Mouse (Mus musculus) left cerebral cortex, adult 18-20 months (tissue): Measurements from ENCODE around the gene Zhx3. TPM values are rescaled to one million over a fixed set of nuclear protein-coding genes. Genes with fewer than 3 reads are reported as not detected.
A peak's percentile ranks its signal among the peaks of the same experiment; 100 is the strongest.

ENCODE experiments used
- DNase-seq, 2 experiments: peaks; one replicate each; pipeline ENCODE4 v3.0.0; 2021 to 2022; ENCODE audit warnings: low spot score in 2 of 2, mixed read lengths in 1 of 2
- total RNA-seq, 2 experiments: library from RNA; stranded (reverse); gene quantifications; 2 replicates each; pipeline ENCODE4 v1.2.3; 2021

The Zhx3 gene
- total RNA-seq, 2 experiments from 2014 or later: 64.4 to 70.2 TPM

GRCm38 (mm10) chr2:160764386-160764785 is 108.4 kb downstream of the Zhx3 start:
- DNase-seq: no peak

DNA sequence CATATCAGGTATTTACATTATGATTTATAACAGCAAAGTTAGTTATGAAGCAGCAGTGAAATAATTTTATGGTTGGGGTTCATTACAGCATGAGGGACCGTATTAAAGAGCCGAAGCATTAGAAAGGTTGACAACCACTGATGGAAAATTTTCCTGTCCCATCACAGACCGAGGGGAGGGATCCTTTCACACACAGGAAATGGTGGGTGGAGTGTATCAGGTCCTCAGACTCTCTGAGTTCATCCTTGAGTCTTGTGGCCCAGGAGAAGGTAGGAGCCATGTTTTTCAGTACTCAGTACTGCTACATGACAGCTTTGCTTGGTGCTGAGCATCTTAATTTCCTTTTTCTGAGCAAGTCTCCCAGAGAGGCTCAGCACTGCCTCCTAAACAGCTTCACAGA is 109.0 kb downstream of the Zhx3 start:
- DNase-seq: no peak

DNA sequence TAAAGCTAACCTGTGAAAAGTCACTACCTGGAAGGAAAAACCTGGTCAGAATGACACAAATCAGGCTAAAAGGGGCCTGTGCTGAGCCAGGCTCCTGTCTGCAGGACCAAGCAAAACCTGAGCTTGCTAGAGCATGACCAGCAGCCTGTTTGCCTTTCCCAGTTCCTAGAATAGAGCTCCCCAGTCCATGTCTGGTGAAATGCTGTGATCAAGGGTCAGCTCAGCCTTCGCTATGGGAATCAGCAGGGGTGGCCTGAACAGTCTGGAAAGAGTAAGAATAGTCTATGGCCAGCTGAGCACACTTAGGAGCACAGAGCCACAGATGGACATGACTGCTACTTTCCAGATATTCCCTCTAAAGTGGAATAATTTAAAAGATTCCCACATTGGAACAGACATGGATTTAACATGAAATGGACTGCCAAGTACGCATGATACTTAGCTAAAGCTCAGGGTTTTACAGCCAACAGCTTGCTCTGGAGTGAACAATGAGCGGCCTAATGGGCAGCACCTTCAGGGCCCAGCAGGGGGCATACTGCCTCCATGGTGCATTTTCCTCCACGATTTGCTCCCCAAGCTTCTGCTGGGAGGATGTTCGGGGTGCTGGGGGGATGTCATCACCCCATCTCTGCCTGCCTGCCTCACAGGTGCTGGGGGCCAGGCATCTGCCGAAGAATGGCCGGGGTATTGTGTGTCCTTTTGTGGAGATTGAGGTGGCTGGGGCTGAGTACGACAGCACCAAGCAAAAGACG is 112.2 kb downstream of the Zhx3 start:
- DNase-seq: peak; percentile 57 to 71

- DNase-seq: no peak
Measured at GRCm38 (mm10) chr2:160756583-160757203, 116.1 kb downstream of the Zhx3 start.

DNA sequence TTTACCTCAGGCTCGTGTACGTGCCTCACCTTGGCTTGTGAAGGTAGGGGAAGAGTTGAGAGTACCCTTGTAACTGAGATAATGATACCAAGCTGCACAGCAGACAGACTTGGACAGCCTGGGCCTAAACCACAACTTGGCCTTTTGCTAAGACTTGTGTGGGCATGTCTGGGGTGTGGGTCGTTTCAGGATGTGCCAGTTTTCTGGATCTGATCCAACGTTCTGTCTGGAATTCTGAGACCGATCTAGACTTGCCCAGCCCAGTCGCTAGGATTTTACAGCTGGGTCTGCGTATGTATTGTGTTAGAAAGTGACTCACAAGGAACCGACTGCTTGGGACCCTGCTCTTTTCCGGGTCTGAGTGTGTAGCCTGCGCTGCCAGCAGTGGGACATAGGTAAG is 125.7 kb downstream of the Zhx3 start:
- DNase-seq: no peak

DNA sequence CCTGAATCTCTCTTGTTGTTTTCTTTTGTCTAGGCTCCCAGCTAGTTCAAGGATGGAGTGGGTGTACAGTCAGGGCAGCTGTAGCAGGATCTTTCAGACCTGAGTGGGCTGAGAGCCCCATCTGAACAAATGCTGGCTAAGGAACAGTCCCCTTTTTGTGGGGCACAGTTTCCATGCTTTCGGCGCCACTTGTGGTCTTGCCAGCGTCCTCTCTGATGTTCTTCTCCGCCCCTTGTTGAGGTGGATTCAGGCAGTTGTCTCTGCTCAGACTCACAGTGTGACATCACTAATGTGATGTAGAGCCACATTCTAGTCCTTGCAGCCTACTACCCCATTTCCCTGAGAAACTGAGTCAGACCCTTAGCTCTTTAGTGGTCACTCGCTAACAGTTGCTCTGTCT is 126.2 kb downstream of the Zhx3 start:
- DNase-seq: no peak

DNA sequence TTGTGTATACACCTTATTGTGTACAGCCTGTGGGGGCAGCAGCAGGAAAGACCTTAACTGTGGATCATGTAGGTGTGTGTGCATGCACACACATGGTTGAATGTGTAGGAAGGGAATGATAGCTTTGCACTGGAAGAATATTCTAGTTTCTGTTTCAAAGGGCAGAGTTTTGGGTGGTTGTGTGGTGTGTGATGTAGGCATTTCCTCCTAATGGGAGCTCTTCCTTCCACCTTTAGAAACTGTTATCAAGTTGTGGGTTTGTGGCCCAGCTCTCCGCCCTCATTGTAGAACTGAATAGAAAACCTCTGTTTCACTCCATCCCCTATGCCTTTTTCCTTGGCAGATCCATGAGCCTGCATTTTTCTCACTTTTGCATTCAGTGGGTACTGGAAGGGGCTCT is 127.3 kb downstream of the Zhx3 start:
- no peak for DNase-seq

GRCm38 (mm10) chr2:160744823-160745210 is 128.0 kb downstream of the Zhx3 start:
- DNase-seq: no peak

- peak; percentile 55 to 61 for DNase-seq
Measured at GRCm38 (mm10) chr2:160744040-160744822, 128.6 kb downstream of the Zhx3 start.

DNA sequence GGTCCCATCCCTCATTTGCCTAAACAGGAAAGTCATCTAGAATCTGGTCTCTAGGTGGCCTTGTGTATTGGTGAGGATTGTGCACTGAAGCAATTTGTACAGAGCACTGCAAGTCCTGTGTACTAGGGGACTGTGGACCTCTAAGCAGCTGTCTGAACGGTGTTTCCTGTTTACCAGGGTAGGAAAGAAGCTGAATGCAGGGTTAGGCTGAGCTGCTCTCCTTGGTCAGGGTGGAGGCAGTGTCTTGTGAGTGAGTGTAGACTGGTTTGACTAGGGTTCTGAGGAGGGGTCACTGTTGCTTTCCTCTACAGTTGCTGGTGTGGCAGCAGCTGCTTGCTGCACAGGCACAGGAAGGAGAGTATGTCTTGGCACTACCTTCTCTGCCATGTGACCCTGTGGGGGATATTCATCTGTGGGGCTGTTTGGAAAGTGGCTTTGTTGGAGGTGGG is 130.6 kb downstream of the Zhx3 start:
- DNase-seq: no peak

GRCm38 (mm10) chr2:160741580-160741979 is 131.2 kb downstream of the Zhx3 start:
- no peak for DNase-seq

- no peak for DNase-seq
Measured at GRCm38 (mm10) chr2:160740521-160741156, 132.2 kb downstream of the Zhx3 start.

DNA sequence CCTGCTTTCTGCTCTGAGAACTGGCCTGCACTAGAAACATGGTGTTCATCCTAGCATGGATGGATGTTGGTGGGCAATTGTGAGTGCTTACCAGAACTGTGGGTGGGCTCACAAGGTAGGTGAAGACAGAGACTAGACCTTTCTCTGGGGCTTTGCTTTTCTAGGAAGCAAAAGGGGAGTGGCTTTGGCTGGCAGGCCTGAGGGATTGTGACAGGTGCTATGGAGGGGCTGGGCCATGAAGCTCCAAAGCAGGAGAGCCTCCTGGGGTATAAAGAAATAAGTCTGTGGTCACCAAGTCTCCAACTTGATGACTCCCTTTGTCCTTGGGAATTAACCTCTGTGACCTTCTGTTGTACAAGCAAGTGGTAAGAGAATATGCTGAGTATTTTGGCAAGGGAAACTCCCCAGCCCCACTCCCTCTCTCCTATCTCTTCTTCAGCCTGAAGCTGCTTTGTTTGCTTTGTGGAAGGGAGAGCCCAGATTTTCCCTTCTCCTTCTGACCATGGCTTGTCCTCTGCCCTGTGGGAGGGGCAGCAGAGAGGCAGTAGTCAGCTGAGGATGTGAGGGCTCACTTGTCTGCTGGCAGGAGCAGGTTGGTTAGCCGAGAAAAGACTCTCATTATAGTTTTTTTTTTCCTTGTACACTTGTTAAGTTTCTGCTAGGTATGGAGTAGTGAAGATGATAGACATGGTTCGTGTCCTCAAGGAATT is 133.0 kb downstream of the Zhx3 start:
- DNase-seq: no peak

DNA sequence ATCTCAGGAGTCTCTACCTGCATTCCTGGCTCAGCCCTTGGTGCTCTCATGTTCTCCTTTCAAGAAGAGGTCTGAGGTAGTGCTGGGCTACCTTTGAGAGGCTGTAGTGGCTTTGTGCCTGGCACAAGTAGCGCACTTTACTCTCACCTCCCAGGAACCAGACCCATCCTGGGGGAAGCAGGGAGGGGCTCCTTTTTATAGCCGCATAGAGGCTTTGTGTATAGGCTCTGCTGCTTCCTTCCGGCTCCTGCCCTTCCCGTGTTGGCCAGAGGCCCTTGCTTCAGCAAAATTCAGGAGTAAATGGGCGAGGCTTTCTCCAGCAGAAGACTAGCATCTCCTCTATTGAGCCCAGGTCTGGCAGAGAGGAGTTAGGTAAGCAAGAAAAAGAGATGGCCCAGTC is 134.4 kb downstream of the Zhx3 start:
- DNase-seq: no peak

- DNase-seq: no peak
Measured at GRCm38 (mm10) chr2:160736466-160736865, 136.3 kb downstream of the Zhx3 start.

DNA sequence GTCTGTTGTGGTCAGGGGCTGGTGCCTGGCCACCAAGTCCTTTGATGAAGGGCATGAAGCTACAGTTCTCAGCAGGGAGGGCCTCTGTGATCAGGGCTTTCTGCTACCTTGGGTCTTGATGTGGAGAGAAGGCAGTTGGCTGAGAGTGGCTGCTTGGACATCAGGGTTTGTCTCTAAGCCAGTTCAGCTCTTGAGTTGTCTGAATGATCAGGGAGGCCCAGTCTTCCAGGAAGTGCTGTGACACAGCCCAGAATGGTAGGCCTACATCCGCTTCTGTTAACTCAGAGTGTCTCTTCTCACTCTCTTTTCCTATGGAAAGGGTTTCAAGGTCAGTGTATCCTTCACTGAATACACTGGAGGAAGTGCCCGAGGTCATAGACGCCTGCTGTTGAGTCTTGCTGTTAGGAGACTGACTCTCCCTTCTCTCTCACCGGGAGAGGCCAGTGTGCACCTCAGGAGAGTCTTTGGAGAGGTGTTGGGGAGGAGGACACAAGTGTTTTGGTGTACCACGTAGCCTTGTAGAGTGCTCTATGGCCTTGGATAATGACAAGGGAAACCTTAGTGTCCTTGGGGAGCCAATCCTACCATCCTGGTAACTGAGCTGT is 137.0 kb downstream of the Zhx3 start:
- no peak for DNase-seq

GRCm38 (mm10) chr2:160734331-160734730 is 138.5 kb downstream of the Zhx3 start:
- DNase-seq: no peak

DNA sequence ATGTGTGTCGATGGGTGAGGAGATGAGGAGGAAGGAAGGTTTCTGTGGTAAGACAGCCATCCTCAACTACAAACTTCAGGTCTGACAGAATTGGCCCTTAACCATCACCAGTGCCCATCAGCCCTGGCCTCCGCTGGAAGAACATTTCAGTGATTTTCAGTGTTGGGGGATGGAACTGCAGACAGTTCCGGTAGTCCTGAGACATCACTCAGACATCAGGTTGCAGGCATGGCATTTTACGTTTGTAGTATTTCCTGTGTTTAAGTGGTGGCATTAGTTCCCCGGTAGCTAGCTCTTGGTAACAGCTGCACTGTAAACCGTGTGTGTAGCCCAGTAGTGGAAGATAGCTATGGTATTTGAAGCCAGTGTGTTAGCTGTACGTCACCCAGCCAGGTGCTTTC is 139.7 kb downstream of the Zhx3 start:
- no peak for DNase-seq

- DNase-seq: no peak
Measured at GRCm38 (mm10) chr2:160732420-160732995, 140.3 kb downstream of the Zhx3 start.

- peak; percentile 37 to 54 for DNase-seq
Measured at GRCm38 (mm10) chr2:160731839-160732261, 140.9 kb downstream of the Zhx3 start.
